Mouse (Mus musculus): ENCODE results near the gene Kdm5a. TPM values are rescaled to one million over a fixed set of nuclear protein-coding genes. Genes with fewer than 3 reads are reported as not detected.
A peak's percentile ranks its signal among the peaks of the same experiment; 100 is the strongest.

The Kdm5a gene
- polyA plus RNA-seq, 1 experiment = 5.8 TPM

DNA sequence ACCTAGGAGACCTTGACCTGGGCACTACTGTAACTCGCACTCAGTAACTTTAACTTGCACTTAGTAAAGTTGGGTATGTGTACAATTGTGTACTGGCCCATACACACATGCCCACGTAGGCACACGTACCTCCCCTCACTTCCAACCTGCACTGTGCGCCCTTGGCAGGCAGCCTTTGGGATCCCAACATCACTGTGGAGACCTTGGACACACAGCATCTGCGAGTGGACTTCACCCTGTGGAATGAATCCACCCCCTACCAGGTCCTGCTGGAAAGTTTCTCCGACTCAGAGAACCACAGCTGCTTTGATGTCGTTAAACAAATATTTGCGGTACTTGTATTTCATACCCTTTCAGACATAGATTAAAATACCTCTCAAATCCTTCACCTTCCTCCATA lies 111.4 kb downstream of the Kdm5a start:
- H3K4me3 ChIP-seq (ENCODE audit: insufficient read depth, poor library complexity, severe bottlenecking) = no peak overlapping the region
- H3K79me3 ChIP-seq (ENCODE audit: low read depth) = peaks cover 28% of the 10 kb centered on the region
- no peaks in the 10 kb centered on the region for H3K27me3 ChIP-seq (ENCODE audit: control insufficient read depth, insufficient read depth, insufficient read length)
- peaks cover 55% of the 10 kb centered on the region for H3K36me3 ChIP-seq (ENCODE audit: control insufficient read depth, insufficient read depth)
- H3ac ChIP-seq (ENCODE audit: control insufficient read depth, insufficient read length, low read depth) = no peak overlapping the region
- TF ChIP-seq CEBPB (IDR thresholded peaks at IDR 0.05; ENCODE audit: low read depth) = no peak
- TF ChIP-seq USF1 (IDR thresholded peaks at IDR 0.05; ENCODE audit: low read depth) = no peak
- TF ChIP-seq MYOG (IDR thresholded peaks at IDR 0.05; ENCODE audit: control insufficient read depth, extremely low read depth, insufficient read length) = no peak
- no peak for TF ChIP-seq MYOD1 (IDR thresholded peaks at IDR 0.05; ENCODE audit: control insufficient read depth, insufficient read length, low read depth)
- TF ChIP-seq FOSL1 (IDR thresholded peaks at IDR 0.05; ENCODE audit: insufficient read depth, low read length, poor library complexity, severe bottlenecking) = no peak
- TF ChIP-seq CTCF (IDR thresholded peaks at IDR 0.05; ENCODE audit: control insufficient read depth, insufficient read depth, insufficient read length) = no peak
- no peak for TF ChIP-seq MAX (IDR thresholded peaks at IDR 0.05)
- peaks cover 45% of the 10 kb centered on the region for H3K79me2 ChIP-seq (ENCODE audit: control insufficient read depth, insufficient read depth)

DNA sequence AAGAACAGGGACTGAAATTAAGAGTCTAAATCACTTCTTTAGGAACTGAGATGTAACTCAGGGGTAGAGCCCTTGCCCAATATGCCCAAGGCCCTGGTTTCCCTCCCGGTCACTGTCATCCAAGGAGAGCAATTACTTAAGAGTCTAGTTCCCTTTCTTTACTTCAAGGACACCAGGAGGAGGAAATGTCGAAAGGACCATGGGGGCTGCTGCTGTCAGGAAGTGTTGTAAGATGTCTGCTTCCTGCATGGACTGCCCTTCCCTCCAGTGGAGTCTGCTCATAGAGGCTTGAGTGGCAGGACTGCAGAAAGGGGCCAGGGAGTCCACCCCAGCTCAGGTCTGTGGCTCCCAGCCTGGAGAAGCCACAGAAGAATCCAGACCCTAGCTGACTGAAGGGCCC lies 115.4 kb downstream of the Kdm5a start:
- TF ChIP-seq MYOD1 (IDR thresholded peaks at IDR 0.05; ENCODE audit: control insufficient read depth, insufficient read length, low read depth) (no peak), MAX (IDR thresholded peaks at IDR 0.05) (no peak), CEBPB (IDR thresholded peaks at IDR 0.05; ENCODE audit: low read depth) (no peak), MYOG (IDR thresholded peaks at IDR 0.05; ENCODE audit: control insufficient read depth, extremely low read depth, insufficient read length) (no peak), CTCF (IDR thresholded peaks at IDR 0.05; ENCODE audit: control insufficient read depth, insufficient read depth, insufficient read length) (no peak), FOSL1 (IDR thresholded peaks at IDR 0.05; ENCODE audit: insufficient read depth, low read length, poor library complexity, severe bottlenecking) (no peak), USF1 (IDR thresholded peaks at IDR 0.05; ENCODE audit: low read depth) (no peak)
- no peak overlapping the region for H3ac ChIP-seq (ENCODE audit: control insufficient read depth, insufficient read length, low read depth)
- peaks cover 68% of the 10 kb centered on the region for H3K36me3 ChIP-seq (ENCODE audit: control insufficient read depth, insufficient read depth)
- peaks cover 5% of the 10 kb centered on the region for H3K79me2 ChIP-seq (ENCODE audit: control insufficient read depth, insufficient read depth)
- no peak overlapping the region for H3K4me3 ChIP-seq (ENCODE audit: insufficient read depth, poor library complexity, severe bottlenecking)
- no peaks in the 10 kb centered on the region for H3K27me3 ChIP-seq (ENCODE audit: control insufficient read depth, insufficient read depth, insufficient read length)
- no peaks in the 10 kb centered on the region for H3K79me3 ChIP-seq (ENCODE audit: low read depth)

GRCm38 (mm10) chr6:120480361-120480760 lies 116.4 kb downstream of the Kdm5a start:
- no peak overlapping the region for H3K4me3 ChIP-seq (ENCODE audit: insufficient read depth, poor library complexity, severe bottlenecking)
- TF ChIP-seq MYOD1 (IDR thresholded peaks at IDR 0.05; ENCODE audit: control insufficient read depth, insufficient read length, low read depth) (no peak), CEBPB (IDR thresholded peaks at IDR 0.05; ENCODE audit: low read depth) (no peak), MYOG (IDR thresholded peaks at IDR 0.05; ENCODE audit: control insufficient read depth, extremely low read depth, insufficient read length) (no peak), CTCF (IDR thresholded peaks at IDR 0.05; ENCODE audit: control insufficient read depth, insufficient read depth, insufficient read length) (no peak), FOSL1 (IDR thresholded peaks at IDR 0.05; ENCODE audit: insufficient read depth, low read length, poor library complexity, severe bottlenecking) (no peak), USF1 (IDR thresholded peaks at IDR 0.05; ENCODE audit: low read depth) (no peak), MAX (IDR thresholded peaks at IDR 0.05) (no peak)
- peaks cover 59% of the 10 kb centered on the region for H3K36me3 ChIP-seq (ENCODE audit: control insufficient read depth, insufficient read depth)
- no peaks in the 10 kb centered on the region for H3K79me2 ChIP-seq (ENCODE audit: control insufficient read depth, insufficient read depth)
- H3K27me3 ChIP-seq (ENCODE audit: control insufficient read depth, insufficient read depth, insufficient read length) = no peaks in the 10 kb centered on the region
- no peaks in the 10 kb centered on the region for H3K79me3 ChIP-seq (ENCODE audit: low read depth)
- no peak overlapping the region for H3ac ChIP-seq (ENCODE audit: control insufficient read depth, insufficient read length, low read depth)

DNA sequence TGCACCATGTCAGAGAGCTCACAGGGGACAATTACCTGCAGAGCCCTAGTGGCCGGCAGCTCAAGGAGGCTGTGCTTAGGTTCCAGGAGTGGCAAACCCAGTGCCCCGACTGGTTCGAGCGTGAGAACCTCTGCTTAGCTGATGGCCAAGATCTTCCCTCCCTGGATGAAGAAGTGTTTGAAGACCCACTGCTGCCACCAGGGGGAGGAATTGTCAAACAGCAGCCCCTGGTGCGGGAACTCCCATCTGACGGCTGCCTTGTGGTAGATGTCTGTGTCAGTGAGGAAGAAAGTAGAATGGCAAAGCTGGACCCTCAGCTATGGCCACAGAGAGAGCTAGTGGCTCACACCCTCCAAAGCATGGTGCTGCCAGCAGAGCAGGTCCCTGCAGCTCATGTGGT lies 117.6 kb downstream of the Kdm5a start:
- peak; percentile 18 for TF ChIP-seq CTCF (IDR thresholded peaks at IDR 0.05; ENCODE audit: control insufficient read depth, insufficient read depth, insufficient read length)
- TF ChIP-seq MAX (IDR thresholded peaks at IDR 0.05) = no peak
- Histone ChIP-seq H3K79me3 (ENCODE audit: low read depth) (no peaks in the 10 kb centered on the region), H3K27me3 (ENCODE audit: control insufficient read depth, insufficient read depth, insufficient read length) (no peaks in the 10 kb centered on the region), H3K79me2 (ENCODE audit: control insufficient read depth, insufficient read depth) (no peaks in the 10 kb centered on the region), H3K4me3 (ENCODE audit: insufficient read depth, poor library complexity, severe bottlenecking) (no peak overlapping the region), H3ac (ENCODE audit: control insufficient read depth, insufficient read length, low read depth) (no peak overlapping the region), H3K36me3 (ENCODE audit: control insufficient read depth, insufficient read depth) (peaks cover 55% of the 10 kb centered on the region)

GRCm38 (mm10) chr6:120482021-120482420 lies 118.1 kb downstream of the Kdm5a start:
- Histone ChIP-seq H3ac (ENCODE audit: control insufficient read depth, insufficient read length, low read depth) (no peak overlapping the region), H3K36me3 (ENCODE audit: control insufficient read depth, insufficient read depth) (peaks cover 53% of the 10 kb centered on the region), H3K27me3 (ENCODE audit: control insufficient read depth, insufficient read depth, insufficient read length) (no peaks in the 10 kb centered on the region), H3K4me3 (ENCODE audit: insufficient read depth, poor library complexity, severe bottlenecking) (no peak overlapping the region), H3K79me2 (ENCODE audit: control insufficient read depth, insufficient read depth) (no peaks in the 10 kb centered on the region), H3K79me3 (ENCODE audit: low read depth) (no peaks in the 10 kb centered on the region)
- no peak for TF ChIP-seq CEBPB (IDR thresholded peaks at IDR 0.05; ENCODE audit: low read depth)
- no peak for TF ChIP-seq MYOD1 (IDR thresholded peaks at IDR 0.05; ENCODE audit: control insufficient read depth, insufficient read length, low read depth)
- TF ChIP-seq USF1 (IDR thresholded peaks at IDR 0.05; ENCODE audit: low read depth) = no peak
- TF ChIP-seq CTCF (IDR thresholded peaks at IDR 0.05; ENCODE audit: control insufficient read depth, insufficient read depth, insufficient read length) = no peak
- no peak for TF ChIP-seq MYOG (IDR thresholded peaks at IDR 0.05; ENCODE audit: control insufficient read depth, extremely low read depth, insufficient read length)
- no peak for TF ChIP-seq FOSL1 (IDR thresholded peaks at IDR 0.05; ENCODE audit: insufficient read depth, low read length, poor library complexity, severe bottlenecking)
- no peak for TF ChIP-seq MAX (IDR thresholded peaks at IDR 0.05)

GRCm38 (mm10) chr6:120482756-120483155 lies 118.8 kb downstream of the Kdm5a start:
- H3ac ChIP-seq (ENCODE audit: control insufficient read depth, insufficient read length, low read depth) = no peak overlapping the region
- no peak overlapping the region for H3K4me3 ChIP-seq (ENCODE audit: insufficient read depth, poor library complexity, severe bottlenecking)
- TF ChIP-seq CEBPB (IDR thresholded peaks at IDR 0.05; ENCODE audit: low read depth) = peak; percentile 95
- no peak for TF ChIP-seq USF1 (IDR thresholded peaks at IDR 0.05; ENCODE audit: low read depth)
- peak; percentile 16 for TF ChIP-seq MYOD1 (IDR thresholded peaks at IDR 0.05; ENCODE audit: control insufficient read depth, insufficient read length, low read depth)
- TF ChIP-seq CTCF (IDR thresholded peaks at IDR 0.05; ENCODE audit: control insufficient read depth, insufficient read depth, insufficient read length) = no peak
- H3K36me3 ChIP-seq (ENCODE audit: control insufficient read depth, insufficient read depth) = peaks cover 45% of the 10 kb centered on the region
- H3K79me3 ChIP-seq (ENCODE audit: low read depth) = no peaks in the 10 kb centered on the region
- H3K79me2 ChIP-seq (ENCODE audit: control insufficient read depth, insufficient read depth) = no peaks in the 10 kb centered on the region
- no peaks in the 10 kb centered on the region for H3K27me3 ChIP-seq (ENCODE audit: control insufficient read depth, insufficient read depth, insufficient read length)
